Mouse (Mus musculus): ENCODE data around the gene Wbp1. TPM values are rescaled to one million over a fixed set of nuclear protein-coding genes. Genes with fewer than 3 reads are reported as not detected.

The Wbp1 gene
- polyA plus RNA-seq, 1 experiment: 44.5 TPM

DNA sequence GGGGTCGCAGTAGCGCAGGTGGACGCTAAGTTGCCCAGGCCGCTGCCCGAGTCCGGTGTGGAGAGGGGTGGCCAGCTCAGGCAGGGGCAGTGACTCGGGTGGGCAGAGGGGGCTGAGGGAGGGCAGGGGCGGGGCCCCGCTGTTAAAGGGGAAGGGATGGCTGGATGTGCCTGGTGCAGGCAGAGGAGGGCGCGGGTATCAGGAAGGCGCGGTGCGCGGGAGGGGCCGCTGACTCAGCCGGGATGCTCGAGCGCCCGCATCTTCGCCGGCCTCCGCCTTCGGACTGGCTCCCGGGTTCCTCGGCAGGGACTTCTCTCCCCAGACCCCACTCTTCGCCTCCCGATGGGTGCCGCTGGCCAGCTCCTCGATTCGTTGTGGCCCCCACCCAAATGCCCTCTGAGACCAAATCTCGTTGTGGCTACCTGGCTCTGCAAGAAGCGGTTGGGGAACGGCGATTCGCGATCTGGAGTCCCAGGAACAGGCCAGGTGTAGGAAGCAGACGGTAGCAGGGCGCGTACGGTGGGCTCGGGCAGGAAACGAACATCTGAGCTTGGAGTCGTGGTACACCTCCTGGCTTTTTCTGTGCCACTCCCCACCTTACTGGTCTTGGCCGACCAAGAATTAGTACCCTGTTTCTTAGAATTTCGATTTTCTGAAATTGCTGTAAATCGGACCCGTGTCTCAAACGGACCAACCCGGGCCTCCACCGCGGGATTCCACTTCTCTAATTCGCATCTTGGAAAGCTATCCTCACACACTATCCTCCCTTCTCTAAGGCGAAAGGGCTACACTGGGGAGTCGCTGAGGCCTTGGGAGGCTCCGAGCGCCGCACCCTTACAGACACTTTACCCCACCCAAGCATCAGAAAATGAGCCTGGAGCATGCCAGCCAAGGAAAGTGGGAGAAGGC is 50.8 kb downstream of the Wbp1 start:
- Histone ChIP-seq H3K27ac (ENCODE audit: insufficient read depth, low read length) (no peak overlapping the region), H3K4me1 (ENCODE audit: control insufficient read depth, insufficient read depth, low read length) (no peaks in the 10 kb centered on the region), H3K4me3 (ENCODE audit: insufficient read depth, low read length) (no peak overlapping the region)
- TF ChIP-seq POLR2A (IDR thresholded peaks at IDR 0.05; ENCODE audit: low read depth, low read length) (no peak), CTCF (IDR thresholded peaks at IDR 0.05; ENCODE audit: borderline replicate concordance, insufficient read depth, low read length) (no peak)

DNA sequence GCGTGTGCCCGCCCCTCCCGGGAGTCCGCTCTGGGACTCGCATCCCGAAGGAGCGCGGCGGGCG is 51.3 kb downstream of the Wbp1 start, which contains the start of gene Tlx2:
Gene Tlx2, minus strand, starts transcription at position 47 of the 64 bp plus-strand sequence.
- H3K27ac ChIP-seq (ENCODE audit: insufficient read depth, low read length): no peak within 1 kb of the TSS
- no peak within 1 kb of the TSS for H3K4me3 ChIP-seq (ENCODE audit: insufficient read depth, low read length)
- no peaks in the 10 kb centered on the region for H3K4me1 ChIP-seq (ENCODE audit: control insufficient read depth, insufficient read depth, low read length)
- TF ChIP-seq CTCF (IDR thresholded peaks at IDR 0.05; ENCODE audit: borderline replicate concordance, insufficient read depth, low read length) (no peak), POLR2A (IDR thresholded peaks at IDR 0.05; ENCODE audit: low read depth, low read length) (no peak)

DNA sequence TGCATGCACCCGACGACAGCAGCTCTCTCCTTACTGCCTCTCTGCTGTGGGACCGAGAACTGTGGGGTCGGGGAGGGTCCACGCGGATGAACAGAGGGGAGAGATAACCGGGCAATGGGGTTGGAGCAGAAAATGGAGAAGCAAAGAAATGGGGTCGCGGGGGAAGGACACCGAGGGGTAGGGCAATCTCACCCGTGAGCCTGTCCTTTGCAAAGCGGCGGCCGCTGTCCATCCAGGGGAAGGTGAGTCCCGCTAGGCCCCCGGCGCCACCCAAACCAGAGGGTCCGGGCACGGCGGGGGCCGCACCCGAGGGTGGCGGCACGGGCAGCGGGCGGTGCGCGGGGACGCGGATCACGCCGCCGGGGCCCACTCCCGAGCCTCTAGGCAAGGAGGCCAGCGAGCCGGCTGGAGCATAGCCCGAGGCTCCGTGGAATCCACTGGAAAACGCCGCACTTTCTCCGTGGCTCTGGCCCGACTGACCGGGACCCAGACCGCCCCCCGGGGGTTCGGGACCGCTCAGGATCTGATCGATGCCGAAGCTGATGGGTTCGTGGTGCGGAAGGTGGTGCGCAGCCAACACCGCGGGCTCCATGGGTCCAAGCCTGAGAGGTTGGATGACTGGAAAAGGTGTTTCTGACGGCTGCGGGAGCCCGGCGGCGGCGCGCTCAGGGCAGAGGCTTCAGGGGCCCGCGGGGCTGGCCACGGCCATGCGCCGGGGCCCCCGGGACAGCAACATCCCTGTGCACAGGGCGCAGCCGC is 51.7 kb downstream of the Wbp1 start:
- no peak overlapping the region for H3K27ac ChIP-seq (ENCODE audit: insufficient read depth, low read length)
- H3K4me3 ChIP-seq (ENCODE audit: insufficient read depth, low read length): no peak overlapping the region
- no peaks in the 10 kb centered on the region for H3K4me1 ChIP-seq (ENCODE audit: control insufficient read depth, insufficient read depth, low read length)
- TF ChIP-seq CTCF (IDR thresholded peaks at IDR 0.05; ENCODE audit: borderline replicate concordance, insufficient read depth, low read length) (no peak), POLR2A (IDR thresholded peaks at IDR 0.05; ENCODE audit: low read depth, low read length) (no peak)

Other genes starting within 250 kb of the Wbp1 start
- 1.3 and 2.7 TPM in 2 replicates for gene Sema4f, start 181.8 kb downstream of the Wbp1 start, polyA plus RNA-seq (2011; ENCODE audit: insufficient read length, low read depth, missing spikeins)
- gene M1ap, start 174.7 kb downstream of the Wbp1 start, polyA plus RNA-seq (2011; ENCODE audit: insufficient read length, low read depth, missing spikeins): 0.78 TPM in 1 of 2 replicates, not detected in the other
- gene Dok1, start 88.1 kb downstream of the Wbp1 start, polyA plus RNA-seq (2011; ENCODE audit: insufficient read length, low read depth, missing spikeins): 37.9 and 56.4 TPM in 2 replicates
- gene Loxl3, start 87.4 kb downstream of the Wbp1 start, polyA plus RNA-seq (2011; ENCODE audit: insufficient read length, low read depth, missing spikeins): 124 and 241 TPM in 2 replicates
- gene Aup1, start 67.0 kb downstream of the Wbp1 start, polyA plus RNA-seq (2011; ENCODE audit: insufficient read length, low read depth, missing spikeins): 129 and 133 TPM in 2 replicates
- 56.3 and 60.8 TPM in 2 replicates for gene Htra2, start 66.3 kb downstream of the Wbp1 start, polyA plus RNA-seq (2011; ENCODE audit: insufficient read length, low read depth, missing spikeins)
- 0.25 and 0.84 TPM in 2 replicates for gene Dqx1, start 63.7 kb downstream of the Wbp1 start, polyA plus RNA-seq (2011; ENCODE audit: insufficient read length, low read depth, missing spikeins)
- gene Tlx2, start 51.3 kb downstream of the Wbp1 start, polyA plus RNA-seq (2011; ENCODE audit: insufficient read length, low read depth, missing spikeins): not detected in 2 replicates
- gene Pcgf1, start 43.7 kb downstream of the Wbp1 start, polyA plus RNA-seq (2011; ENCODE audit: insufficient read length, low read depth, missing spikeins): 12.1 and 15.2 TPM in 2 replicates
- not detected in 2 replicates for gene Lbx2, start 35.2 kb downstream of the Wbp1 start, polyA plus RNA-seq (2011; ENCODE audit: insufficient read length, low read depth, missing spikeins)
- gene Ccdc142, start 20.0 kb downstream of the Wbp1 start, polyA plus RNA-seq (2011; ENCODE audit: insufficient read length, low read depth, missing spikeins): 0.60 TPM in 1 of 2 replicates, not detected in the other
- 1.2 and 1.9 TPM in 2 replicates for gene Gm42688, start 19.9 kb downstream of the Wbp1 start, polyA plus RNA-seq (2011; ENCODE audit: insufficient read length, low read depth, missing spikeins)
- gene Mrpl53, start 12.5 kb downstream of the Wbp1 start, polyA plus RNA-seq (2011; ENCODE audit: insufficient read length, low read depth, missing spikeins): 41.9 and 42.7 TPM in 2 replicates
- gene Mogs, start 6.1 kb downstream of the Wbp1 start, polyA plus RNA-seq (2011; ENCODE audit: insufficient read length, low read depth, missing spikeins): 28.0 TPM in 2 replicates
- 6.6 and 7.4 TPM in 2 replicates for gene Ino80b, start 3.9 kb upstream of the Wbp1 start, polyA plus RNA-seq (2011; ENCODE audit: insufficient read length, low read depth, missing spikeins)
- gene Rtkn, start 13.9 kb upstream of the Wbp1 start, polyA plus RNA-seq (2011; ENCODE audit: insufficient read length, low read depth, missing spikeins): 13.4 and 15.4 TPM in 2 replicates
- gene Wdr54, start 34.8 kb upstream of the Wbp1 start, polyA plus RNA-seq (2011; ENCODE audit: insufficient read length, low read depth, missing spikeins): 5.4 TPM in 2 replicates
- gene 1700003E16Rik, start 34.8 kb upstream of the Wbp1 start, polyA plus RNA-seq (2011; ENCODE audit: insufficient read length, low read depth, missing spikeins): 0.51 and 0.70 TPM in 2 replicates
- gene Dctn1, start 44.4 kb upstream of the Wbp1 start, polyA plus RNA-seq (2011; ENCODE audit: insufficient read length, low read depth, missing spikeins): 92.5 and 98.8 TPM in 2 replicates
- not detected in 2 replicates for gene Slc4a5, start 98.3 kb upstream of the Wbp1 start, polyA plus RNA-seq (2011; ENCODE audit: insufficient read length, low read depth, missing spikeins)
- 123 and 138 TPM in 2 replicates for gene Mthfd2, start 204.3 kb upstream of the Wbp1 start, polyA plus RNA-seq (2011; ENCODE audit: insufficient read length, low read depth, missing spikeins)
- 139 and 148 TPM in 2 replicates for gene Mob1a, start 204.5 kb upstream of the Wbp1 start, polyA plus RNA-seq (2011; ENCODE audit: insufficient read length, low read depth, missing spikeins)
- gene Bola3, start 227.6 kb upstream of the Wbp1 start, polyA plus RNA-seq (2011; ENCODE audit: insufficient read length, low read depth, missing spikeins): 86.0 and 88.1 TPM in 2 replicates